Mouse (Mus musculus) naive thymus-derived CD4-positive, alpha-beta T cell, adult 2 months (primary cell): Measurements from ENCODE around the gene Snapc1.

Source experiments
- DNase-seq: peaks from one replicate; pipeline ENCODE4 v3.0.0-alpha.2; 2011; ENCODE audit warnings: low read depth

The Snapc1 gene

DNA sequence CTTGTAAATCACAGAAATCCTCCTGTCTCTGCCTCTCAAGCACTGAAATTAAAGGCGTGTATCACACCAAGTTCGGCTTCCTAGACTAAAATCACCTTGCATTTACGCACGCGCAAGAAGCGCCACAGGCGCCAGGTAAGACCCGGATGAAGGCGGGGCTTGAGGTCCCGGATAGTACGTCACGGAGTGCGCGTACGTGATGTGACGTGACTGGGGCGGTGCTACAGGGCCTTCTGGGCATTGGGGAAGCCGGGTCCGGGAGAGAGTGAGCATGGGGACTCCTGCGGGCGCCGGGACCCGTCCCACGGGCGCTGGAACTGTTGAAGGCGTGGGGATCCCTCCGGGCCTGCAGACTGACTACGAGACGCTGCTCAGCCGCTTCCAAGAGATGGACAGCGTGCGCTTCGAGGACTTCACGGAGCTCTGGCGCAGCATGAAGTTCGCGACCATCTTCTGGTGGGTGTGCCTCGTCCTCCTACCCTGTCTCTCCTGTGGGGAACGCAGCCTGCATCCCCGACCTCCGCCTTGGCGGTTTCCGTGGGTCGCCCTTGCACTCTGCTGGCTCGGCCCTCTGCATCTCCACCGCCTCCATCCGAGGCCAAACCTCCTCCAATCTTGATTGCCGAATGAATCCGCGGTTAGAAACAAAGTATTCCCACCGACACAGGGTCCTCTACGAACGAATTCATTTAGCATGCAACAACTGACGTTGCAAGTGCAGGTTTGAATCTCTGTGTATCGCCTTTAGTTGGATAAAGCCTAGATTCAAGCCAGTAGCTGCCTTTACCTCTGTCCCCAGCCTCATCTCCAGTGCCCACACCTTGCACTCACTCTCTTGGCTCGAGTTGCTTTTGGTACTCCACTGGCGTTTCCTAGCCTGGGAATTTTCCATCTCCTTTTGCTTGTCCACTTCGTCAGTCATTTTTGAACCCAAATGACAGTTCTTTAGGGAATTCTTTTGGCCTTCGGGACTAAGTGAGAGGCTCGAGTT lies at the start of gene Snapc1:
Gene Snapc1, plus strand, starts transcription at position 191 of the 991 bp plus-strand sequence.
- DNase-seq, result peak; percentile 99

GRCm38 (mm10) chr12:73918479-73918878 lies 45.8 kb upstream of the Snapc1 start:
- DNase-seq, result no peak

DNA sequence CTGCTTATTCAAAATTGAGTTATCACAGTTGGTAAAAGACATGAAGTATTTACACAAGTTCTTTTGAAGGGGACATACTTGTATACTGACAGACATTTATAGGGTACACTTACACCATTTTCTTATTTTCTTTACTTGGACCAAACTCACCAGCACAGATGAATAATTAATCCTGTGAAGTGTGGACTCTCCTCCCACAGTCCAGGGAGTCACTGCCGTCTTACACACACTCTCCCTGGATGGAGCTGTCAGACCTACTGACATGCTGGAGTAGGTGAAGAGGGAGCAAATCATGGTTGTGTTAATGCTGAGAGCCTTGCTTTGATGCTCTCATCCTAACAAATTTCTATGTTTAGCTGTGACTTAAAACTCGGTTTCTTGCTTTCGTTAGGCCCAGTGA lies 34.0 kb upstream of the Snapc1 start:
- DNase-seq, result no peak

- DNase-seq, result peak; percentile 72
Measured at GRCm38 (mm10) chr12:73931274-73931673, 33.0 kb upstream of the Snapc1 start.

DNA sequence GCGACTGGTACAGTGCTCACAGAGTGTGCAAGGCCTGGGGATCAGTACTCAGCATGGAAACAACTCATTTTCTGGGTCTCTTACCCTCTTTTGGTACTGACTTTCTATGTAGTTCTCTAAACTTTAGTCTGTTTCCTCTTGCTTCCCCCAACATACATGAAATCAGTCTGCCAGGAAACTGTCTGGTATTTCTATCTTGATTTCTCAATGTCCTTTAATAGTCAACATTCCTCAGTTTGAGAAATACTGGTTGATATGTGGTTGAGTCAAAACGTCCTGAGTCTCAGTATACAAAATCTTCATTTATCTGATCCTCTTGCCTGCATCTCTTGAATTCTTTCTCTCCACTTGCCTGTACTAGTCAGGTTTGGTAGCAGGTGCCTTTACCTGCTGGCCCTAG lies 29.8 kb upstream of the Snapc1 start:
- no peak for DNase-seq

DNA sequence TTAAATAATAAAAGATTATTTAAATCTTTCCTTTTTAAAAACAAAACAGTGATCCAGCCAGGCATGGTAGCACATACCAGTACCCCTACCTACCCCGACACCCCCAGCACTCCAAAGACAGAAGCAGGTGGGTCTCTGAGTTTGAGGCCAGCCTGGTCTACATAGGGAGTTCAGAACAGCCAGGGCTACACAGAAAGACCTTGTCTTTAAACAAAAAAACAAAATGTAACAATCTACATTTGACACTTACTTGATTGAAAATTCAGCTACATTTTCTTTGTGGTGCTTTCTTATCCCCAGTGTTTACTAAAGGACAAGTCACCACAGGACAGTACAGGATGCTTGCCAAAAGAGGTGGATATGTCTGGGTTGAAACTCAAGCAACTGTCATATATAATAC lies 26.9 kb upstream of the Snapc1 start, which contains the start of gene Gm49321:
Gene Gm49321, plus strand, starts transcription at position 301 of the 400 bp plus-strand sequence.
- no peak for DNase-seq

DNA sequence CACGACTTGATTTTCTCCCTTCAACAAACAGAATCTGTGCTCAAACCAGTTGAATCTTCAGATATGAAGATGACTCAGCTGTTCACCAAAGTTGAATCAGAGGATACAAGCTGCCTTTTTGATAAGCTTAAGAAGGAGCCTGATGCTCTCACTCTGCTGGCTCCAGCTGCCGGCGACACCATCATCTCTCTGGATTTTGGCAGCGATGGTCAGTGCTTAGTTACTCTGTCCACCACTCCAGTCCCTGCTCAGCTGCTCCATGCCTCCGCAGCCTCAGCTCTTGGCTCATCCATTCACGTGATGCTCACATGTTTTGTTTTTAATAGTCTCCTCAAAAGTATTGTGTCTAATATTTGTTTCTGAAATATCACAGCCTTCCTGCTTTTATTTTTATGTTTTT lies 24.7 kb upstream of the Snapc1 start:
- DNase-seq, result no peak

GRCm38 (mm10) chr12:73948415-73948814 lies 15.9 kb upstream of the Snapc1 start:
- no peak for DNase-seq

- DNase-seq, result no peak
Measured at GRCm38 (mm10) chr12:73949318-73950058, 14.8 kb upstream of the Snapc1 start.

DNA sequence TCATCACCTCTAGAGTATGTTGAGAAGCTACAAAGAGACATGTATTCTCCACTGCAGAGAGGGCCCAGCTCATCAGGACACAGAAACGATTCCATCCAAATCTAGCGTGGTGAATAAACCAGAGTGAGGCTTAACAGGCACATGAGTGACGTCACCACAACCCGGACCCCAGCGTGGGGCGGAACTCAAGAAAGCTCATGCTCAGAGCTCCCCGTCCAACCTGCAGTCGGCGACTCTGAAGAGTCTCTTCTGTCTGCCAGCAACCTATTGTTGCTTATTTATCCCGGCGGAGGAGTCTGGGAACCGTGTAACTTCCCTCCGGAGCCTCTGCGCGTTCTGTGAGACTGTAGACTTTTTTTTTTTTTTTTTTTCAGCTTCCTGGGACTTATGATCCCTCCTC lies 11.4 kb upstream of the Snapc1 start:
- DNase-seq, result peak; percentile 71

DNA sequence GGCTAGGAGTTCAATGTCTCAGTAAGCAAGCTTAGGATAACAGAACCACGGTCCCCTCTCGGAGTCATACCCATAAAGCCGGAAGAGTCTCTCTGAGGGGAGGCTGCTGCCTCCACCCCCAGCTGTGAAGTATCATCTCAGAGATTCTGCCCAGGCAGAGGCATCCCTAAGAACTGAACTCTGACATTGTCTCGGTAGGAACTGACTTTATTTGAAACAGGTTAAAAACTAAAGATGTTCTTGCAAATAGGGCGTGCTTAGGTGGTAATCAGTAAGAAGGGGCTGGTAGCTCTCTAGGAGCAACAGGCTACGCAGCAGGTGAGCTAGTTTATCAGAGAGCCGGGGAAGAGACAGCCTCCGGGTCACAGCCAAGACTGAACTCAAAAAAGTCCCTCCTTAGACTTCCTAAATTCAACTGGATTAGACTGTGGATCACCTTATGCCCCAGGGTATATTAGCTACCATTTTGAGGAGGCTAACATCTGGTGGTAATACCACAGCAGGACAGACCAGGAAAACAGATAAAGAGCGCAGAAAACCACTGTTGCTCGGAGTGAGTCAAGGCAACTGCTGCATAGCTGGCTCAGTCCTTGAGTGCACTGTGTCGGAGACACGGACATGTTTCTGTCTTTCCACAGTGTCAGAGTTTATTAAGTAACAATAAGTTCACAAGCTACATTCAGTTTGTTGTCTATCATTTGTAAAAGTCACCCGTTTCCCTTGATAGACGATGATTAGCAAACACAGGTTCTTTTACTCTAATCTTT lies 10.7 kb upstream of the Snapc1 start:
- peak; percentile 62 for DNase-seq

DNA sequence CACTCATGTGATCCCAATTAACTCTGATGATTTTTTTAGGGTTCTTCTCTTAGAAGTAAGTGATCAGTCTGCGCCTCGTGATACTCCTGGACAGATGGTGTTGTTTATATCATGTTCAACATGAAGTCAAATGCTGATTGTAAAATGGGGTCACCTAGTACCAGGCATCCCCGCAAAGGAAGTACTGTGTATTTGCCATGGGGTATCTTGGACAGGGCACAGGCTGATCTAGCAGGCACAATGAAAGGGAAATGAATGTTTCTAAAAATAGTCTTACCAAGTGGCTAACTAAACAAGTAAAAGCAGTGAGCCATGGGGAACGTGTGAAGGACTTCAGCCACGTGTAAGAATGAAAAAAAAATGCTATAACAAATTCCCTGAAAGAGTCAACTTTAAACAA lies 9.5 kb upstream of the Snapc1 start:
- no peak for DNase-seq

DNA sequence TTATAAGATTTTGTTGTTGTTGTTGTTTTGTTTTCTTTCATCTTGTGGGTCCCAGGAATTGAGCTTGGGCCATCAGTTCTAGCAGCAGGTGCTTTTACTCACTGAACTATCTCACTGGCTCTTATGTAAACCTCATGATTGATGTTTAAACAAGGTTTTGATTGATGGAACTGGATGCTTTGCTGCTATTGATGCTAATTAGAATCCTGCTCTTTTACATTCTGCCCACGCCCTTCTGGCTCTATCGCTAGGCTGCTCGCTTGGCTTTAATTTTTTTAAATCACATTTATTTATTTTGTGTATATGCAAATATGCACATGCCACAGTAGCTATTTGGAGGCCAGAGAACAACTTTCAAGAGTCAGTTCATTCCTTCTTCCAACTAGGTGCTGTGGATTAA lies 6.6 kb upstream of the Snapc1 start:
- DNase-seq, result no peak

GRCm38 (mm10) chr12:73958830-73959229 lies 5.5 kb upstream of the Snapc1 start:
- DNase-seq, result no peak

DNA sequence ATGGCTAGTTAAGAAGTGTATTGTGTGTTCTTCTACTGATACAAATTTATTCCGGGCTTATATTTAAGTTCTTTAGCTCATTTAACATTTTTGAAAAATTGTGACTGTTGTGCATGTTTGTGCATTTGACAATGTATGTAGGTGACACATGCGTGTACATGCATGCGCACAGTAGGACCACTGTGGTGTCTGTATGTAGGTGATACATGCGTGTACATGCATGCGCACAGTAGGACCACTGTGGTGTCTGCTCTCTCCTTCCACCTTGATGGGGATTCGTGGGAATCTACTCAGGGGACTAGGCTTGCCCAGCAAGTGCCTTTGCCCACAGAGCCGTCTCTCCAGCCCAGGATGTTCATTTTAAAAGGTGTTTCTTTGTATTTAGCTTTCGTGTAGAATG lies 4.9 kb downstream of the Snapc1 start:
- no peak for DNase-seq

GRCm38 (mm10) chr12:73974584-73974983 lies 10.3 kb downstream of the Snapc1 start:
- no peak for DNase-seq

DNA sequence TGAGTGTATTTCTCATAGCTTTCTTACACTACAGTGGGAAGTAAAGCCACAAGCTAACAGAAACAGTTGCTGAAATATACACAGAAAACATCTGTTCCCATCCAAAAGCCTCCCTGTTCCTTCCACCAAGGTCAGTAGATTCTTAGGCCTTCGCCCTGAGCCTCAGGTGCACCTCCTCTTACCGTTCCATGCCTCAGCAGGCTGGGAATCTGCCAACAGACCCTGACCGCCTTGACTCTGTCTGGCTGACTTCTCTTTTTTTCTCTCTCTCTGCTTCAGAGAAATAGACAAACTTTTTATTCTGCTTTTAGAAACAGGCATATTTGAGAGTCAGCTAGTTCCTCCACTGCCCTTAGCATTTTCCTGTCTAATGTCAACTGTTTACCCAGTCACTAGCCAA lies 13.9 kb downstream of the Snapc1 start:
- DNase-seq, result no peak

GRCm38 (mm10) chr12:73979667-73980066 lies 15.4 kb downstream of the Snapc1 start:
- DNase-seq, result no peak

DNA sequence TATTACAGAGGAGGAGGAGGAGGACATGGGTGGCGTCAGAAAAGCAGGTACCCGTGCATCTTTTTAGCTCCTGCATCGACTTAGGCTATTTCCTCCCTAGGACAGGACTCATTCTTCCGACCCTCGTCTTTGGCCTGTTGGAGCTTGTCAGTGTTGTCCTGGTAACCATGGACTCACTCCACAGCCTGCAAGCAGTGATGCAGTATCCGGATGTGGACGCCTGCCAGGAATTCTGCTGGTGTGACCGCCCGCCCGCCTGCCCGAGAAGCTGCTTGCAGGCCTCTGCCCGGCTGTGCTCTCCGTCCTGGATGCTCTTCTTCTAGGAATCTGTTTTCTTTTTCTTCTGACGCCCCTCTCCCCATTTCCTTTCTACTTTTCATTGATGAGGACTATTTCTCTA lies 18.3 kb downstream of the Snapc1 start:
- DNase-seq, result no peak

DNA sequence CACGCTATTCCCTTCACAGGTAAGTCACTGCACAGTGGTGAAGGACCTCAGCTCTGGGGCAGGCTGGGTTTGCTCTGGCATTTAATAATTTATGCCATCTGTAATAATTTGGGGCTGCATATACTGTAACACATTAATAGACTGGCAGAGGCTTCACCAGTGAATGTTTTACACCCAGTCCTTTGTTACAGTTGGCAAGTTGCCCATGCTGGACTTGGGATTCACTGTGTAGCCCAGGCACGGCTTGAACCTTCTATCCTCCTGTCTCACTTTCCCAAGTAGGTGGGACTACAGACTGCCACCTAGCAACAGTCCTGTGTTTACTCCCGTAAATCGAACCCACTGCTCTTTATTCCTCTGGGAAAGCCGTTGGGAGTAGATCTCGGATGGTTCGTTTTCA lies 22.0 kb downstream of the Snapc1 start:
- DNase-seq, result no peak

- no peak for DNase-seq
Measured at GRCm38 (mm10) chr12:73988393-73989008, 24.2 kb downstream of the Snapc1 start.

DNA sequence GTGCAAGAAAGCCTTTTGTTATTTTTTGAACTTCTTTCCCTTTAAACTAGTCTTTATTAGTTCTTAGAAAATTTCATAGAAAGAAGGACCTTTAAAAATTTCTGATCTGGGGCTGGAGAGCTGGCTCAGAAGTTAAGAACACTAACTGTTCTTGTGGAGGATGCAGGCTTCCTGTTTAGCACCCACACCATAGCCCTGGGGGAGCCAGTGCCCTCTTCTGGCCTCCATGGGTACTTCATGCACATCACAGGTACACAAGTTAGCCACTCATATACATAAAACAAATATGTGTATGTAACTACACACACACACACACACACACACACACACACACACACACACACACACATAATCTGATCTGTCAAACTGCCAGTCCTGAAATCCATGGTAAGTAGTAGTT lies 25.3 kb downstream of the Snapc1 start:
- DNase-seq, result peak; percentile 68
